Mouse (Mus musculus) midbrain, postnatal 0 days (tissue): Measurements from ENCODE around the gene H2-M10.6. TPM values are rescaled to one million over a fixed set of nuclear protein-coding genes. Genes with fewer than 3 reads are reported as not detected.

Experiments
- ATAC-seq: fragments of 200-750 bp; cut with Nextera tagmentation; 2 replicates; pipeline ENCODE4 v1.8.0; 2017; ENCODE audit warnings: moderate number of reproducible peaks, mild to moderate bottlenecking, moderate TSS enrichment, moderate library complexity; ENCODE audit not compliant: low FRiP score
- DNase-seq: peaks from one replicate; pipeline ENCODE4 v3.0.0-alpha.2; 2015; ENCODE audit warnings: low spot score
- H3K27ac ChIP-seq: fragments of 300-500 bp; sonication (generic); 2 replicates; pipeline ENCODE4 v1.5.1; 2014; ENCODE audit warnings: low read depth, mild to moderate bottlenecking, low read length, mixed read lengths
- H3K27me3 ChIP-seq: fragments of 300-500 bp; sonication (generic); 2 replicates; pipeline ENCODE4 v1.6.1; 2014; ENCODE audit warnings: low read length, control low read depth, mixed read lengths; ENCODE audit not compliant: insufficient read depth
- H3K36me3 ChIP-seq: fragments of 300-500 bp; sonication (generic); 2 replicates; pipeline ENCODE4 v1.6.1; 2014; ENCODE audit warnings: low read length, control low read depth, mixed read lengths; ENCODE audit not compliant: insufficient read depth
- H3K4me1 ChIP-seq: fragments of 300-500 bp; sonication (generic); 2 replicates; pipeline ENCODE4 v1.6.1; 2014; ENCODE audit warnings: mild to moderate bottlenecking, control low read depth, antibody characterized with exemption, low read length, mixed read lengths; ENCODE audit not compliant: insufficient read depth
- H3K4me2 ChIP-seq: fragments of 300-500 bp; sonication (generic); 2 replicates; pipeline ENCODE4 v1.6.1; 2014; ENCODE audit warnings: low read depth, mild to moderate bottlenecking, low read length, mixed read lengths; ENCODE audit not compliant: poor library complexity, severe bottlenecking
- H3K4me3 ChIP-seq: fragments of 300-500 bp; sonication (generic); 2 replicates; pipeline ENCODE4 v1.5.1; 2014; ENCODE audit warnings: low read depth, mild to moderate bottlenecking, low read length, moderate library complexity
- H3K9ac ChIP-seq: fragments of 300-500 bp; sonication (generic); replicated peaks from 2 replicates; pipeline ENCODE4 v1.6.1; 2014; ENCODE audit warnings: mild to moderate bottlenecking, low read length, moderate library complexity, mixed read lengths; ENCODE audit not compliant: poor library complexity, severe bottlenecking
- H3K9me3 ChIP-seq: fragments of 300-500 bp; sonication (generic); 2 replicates; pipeline ENCODE4 v1.6.1; 2016; ENCODE audit warnings: low read length, control low read depth
- CTCF ChIP-seq: IDR thresholded peaks from 2 replicates; pipeline ENCODE4 v1.5.1; 2016; ENCODE audit warnings: antibody characterized with exemption, mild to moderate bottlenecking
- WGBS: fragments of 180-500 bp; shearing (Covaris S2); extraction: QIAGEN DNeasy Blood & Tissue Kit; methylation state at CpG from one replicate; pipeline ENCODE4 v1.1.7; 2014; 5-methylcytosine and 5-hydroxymethylcytosine counted together
- polyA plus RNA-seq: library from polyadenylated mRNA; unstranded; fragments of >200 nt; fragmentation: Nextera tagmentation; extraction: Ambion mirVana; gene quantifications from 2 replicates; pipeline ENCODE4 v1.2.1, GENCODE M21; 2015
- total RNA-seq: library from RNA; depleted of rRNA; stranded (reverse); fragments of >200 nt; gene quantifications from 2 replicates; pipeline ENCODE4 v1.2.3, GENCODE M21; 2014

Gene H2-M10.6
- total and polyA plus RNA-seq, 2 experiments from 2014 or later = not detected

GRCm38 (mm10) chr17:36836427-36836812 lies 24.4 kb downstream of the H2-M10.6 start:
- H3K4me3 ChIP-seq = peak overlapping the region; percentile 86
- H3K27ac ChIP-seq = peak overlapping the region; percentile 76
- no peaks in the 10 kb centered on the region for H3K27me3 ChIP-seq
- H3K9ac ChIP-seq = peak overlapping the region; percentile 44; the same call in 1 of the 2 replicates
- H3K4me2 ChIP-seq = peak overlapping the region; percentile 56
- no peaks in the 10 kb centered on the region for H3K36me3 ChIP-seq
- H3K9me3 ChIP-seq = no peaks in the 10 kb centered on the region
- ATAC-seq (peak; percentile 15; the same call in 1 of the 2 replicates), DNase-seq (no peak)
- H3K4me1 ChIP-seq = 0 out of 2 replicates have a peak, but pooled peaks cover 4% of the 10 kb centered on the region
- 17% methylated on average over 3 of the region's 3 CpGs for WGBS
- TF ChIP-seq CTCF = no peak; the same call in 1 of the 2 replicates

GRCm38 (mm10) chr17:36836874-36837647 lies 25.1 kb downstream of the H2-M10.6 start, which contains the start of gene Trim26:
Gene Trim26, plus strand, starts transcription at chr17:36837134.
- H3K4me1 ChIP-seq = 0 out of 2 replicates have a peak, but pooled peaks cover 4% of the 10 kb centered on the region
- DNase-seq = peak; percentile 97
- no peak for TF ChIP-seq CTCF
- peak within 1 kb of the TSS; percentile 86 for H3K4me3 ChIP-seq
- ATAC-seq = peak; percentile 98
- peak within 1 kb of the TSS; percentile 87 for H3K9ac ChIP-seq
- WGBS = under 1% methylated on average over 52 of the region's 58 CpGs
- H3K36me3 ChIP-seq = no peaks in the 10 kb centered on the region
- H3K4me2 ChIP-seq = peak within 1 kb of the TSS; percentile 56
- no peaks in the 10 kb centered on the region for H3K9me3 ChIP-seq
- no peaks in the 10 kb centered on the region for H3K27me3 ChIP-seq
- H3K27ac ChIP-seq = peak within 1 kb of the TSS; percentile 93

GRCm38 (mm10) chr17:36839001-36839400 lies 27.0 kb downstream of the H2-M10.6 start:
- Histone ChIP-seq H3K27me3 (no peaks in the 10 kb centered on the region), H3K4me2 (no peak overlapping the region), H3K4me3 (no peak overlapping the region), H3K27ac (no peak overlapping the region), H3K36me3 (no peaks in the 10 kb centered on the region), H3K9me3 (no peaks in the 10 kb centered on the region), H3K4me1 (0 out of 2 replicates have a peak, but pooled peaks cover 4% of the 10 kb centered on the region), H3K9ac (0 out of 2 replicates have a peak overlapping the region, but pooled peaks have one; percentile 13)
- TF ChIP-seq CTCF = no peak
- WGBS = 91% methylated on average over 5 of the region's 5 CpGs
- DNase-seq (no peak), ATAC-seq (no peak)

GRCm38 (mm10) chr17:36839931-36840330 lies 28.0 kb downstream of the H2-M10.6 start:
- H3K36me3 ChIP-seq = no peaks in the 10 kb centered on the region

GRCm38 (mm10) chr17:36840961-36841445 lies 29.0 kb downstream of the H2-M10.6 start:
- no peak overlapping the region for H3K4me3 ChIP-seq
- TF ChIP-seq CTCF = no peak
- no peak overlapping the region for H3K4me2 ChIP-seq
- no peaks in the 10 kb centered on the region for H3K36me3 ChIP-seq
- H3K4me1 ChIP-seq = 0 out of 2 replicates have a peak, but pooled peaks cover 4% of the 10 kb centered on the region
- H3K9me3 ChIP-seq = no peaks in the 10 kb centered on the region
- H3K9ac ChIP-seq = no peak overlapping the region
- H3K27me3 ChIP-seq = no peaks in the 10 kb centered on the region
- DNase-seq (no peak), ATAC-seq (no peak)
- no peak overlapping the region for H3K27ac ChIP-seq

More at GRCm38 (mm10) chr17:36839931-36840330, 28.0 kb downstream of the H2-M10.6 start:
- H3K9ac ChIP-seq = no peak overlapping the region
- ATAC-seq (no peak), DNase-seq (no peak)
- 87% methylated on average over 3 of the region's 3 CpGs for WGBS
- H3K27ac ChIP-seq = no peak overlapping the region
- H3K4me3 ChIP-seq = no peak overlapping the region
- H3K4me2 ChIP-seq = no peak overlapping the region
- H3K9me3 ChIP-seq = no peaks in the 10 kb centered on the region
- TF ChIP-seq CTCF = no peak
- H3K27me3 ChIP-seq = no peaks in the 10 kb centered on the region
- 0 out of 2 replicates have a peak, but pooled peaks cover 4% of the 10 kb centered on the region for H3K4me1 ChIP-seq

GRCm38 (mm10) chr17:36843696-36844095 lies 31.7 kb downstream of the H2-M10.6 start:
- Histone ChIP-seq H3K9me3 (no peaks in the 10 kb centered on the region), H3K4me1 (0 out of 2 replicates have a peak, but pooled peaks cover 3% of the 10 kb centered on the region), H3K4me3 (no peak overlapping the region), H3K36me3 (0 out of 2 replicates have a peak, but pooled peaks cover 3% of the 10 kb centered on the region), H3K4me2 (no peak overlapping the region), H3K27ac (no peak overlapping the region), H3K27me3 (no peaks in the 10 kb centered on the region), H3K9ac (no peak overlapping the region)
- DNase-seq (no peak), ATAC-seq (no peak)
- no peak for TF ChIP-seq CTCF
- WGBS = 80% methylated on average over 7 of the region's 7 CpGs
